Mouse (Mus musculus) left cerebral cortex, postnatal 10 days (tissue): ENCODE measurements around the gene Tmem192. TPM values are rescaled to one million over a fixed set of nuclear protein-coding genes. Genes with fewer than 3 reads are reported as not detected.
"Not testable (repeated sequence)": the region's sequence is repeated elsewhere in the genome, so short reads cannot be mapped to it uniquely, and the experiment has no call there.

ENCODE experiments used
- DNase-seq, 2 experiments: peaks; one replicate each; pipeline ENCODE4 v3.0.0; 2021 to 2022; ENCODE audit warnings: low spot score in 2 of 2, mixed read lengths in 1 of 2; ENCODE audit errors: extremely low spot score in 1 of 2
- intact Hi-C: fragments of 180-260 bp; cut with DNase I; formaldehyde crosslinking; loops from one replicate; pipeline ENCODE4 v1.15.1; 2025
- total RNA-seq, 2 experiments: library from RNA; stranded (reverse); gene quantifications; 2 replicates each; pipeline ENCODE4 v1.2.3; 2021

Tmem192 gene
- total RNA-seq, 2 experiments from 2014 or later, result 14.7 to 15.0 TPM

DNA sequence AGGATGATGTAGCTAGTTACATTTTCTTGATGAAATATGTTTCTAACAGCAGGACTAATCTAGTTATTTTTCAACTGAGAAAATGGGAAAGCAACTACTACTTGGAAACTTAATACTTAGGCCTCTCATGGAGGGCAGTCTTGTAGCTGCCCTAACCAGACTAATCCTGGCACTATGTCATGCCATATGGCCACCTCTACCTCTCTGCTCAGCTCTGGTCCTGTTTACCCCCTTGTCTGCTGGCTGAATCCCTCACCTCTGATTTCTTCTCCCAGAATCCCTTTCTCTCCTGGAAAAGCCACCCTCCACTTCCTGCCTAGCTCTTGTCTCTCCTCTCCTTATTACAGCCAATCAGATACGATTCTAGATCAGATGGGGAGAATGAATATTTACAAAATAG is 1.4 kb downstream of the Tmem192 start:
- intact Hi-C loops, result loop anchor here (10.0 kb wide), 1 partner anchor 924 kb away; no protein-coding TSS in a partner anchor
- no peak for DNase-seq

DNA sequence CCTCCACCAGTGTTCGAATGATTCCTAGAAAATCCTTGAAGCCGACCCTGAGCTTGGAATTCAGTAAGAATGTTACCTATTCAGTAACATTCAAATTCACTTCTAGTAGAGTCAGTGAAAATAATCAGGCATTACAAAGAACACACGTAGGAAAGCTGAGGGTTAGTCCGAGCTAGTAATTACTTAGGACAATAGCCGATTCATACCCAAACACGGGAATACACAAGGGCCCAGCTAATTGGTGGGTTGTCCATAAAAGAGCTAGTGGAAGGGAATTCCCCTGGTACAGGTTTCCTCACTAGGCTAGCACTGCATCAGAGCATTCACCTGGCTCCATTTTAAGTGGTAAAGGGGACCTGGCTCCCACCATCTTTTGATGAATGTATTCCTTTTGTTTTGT is 5.1 kb downstream of the Tmem192 start:
- no peak for DNase-seq
- intact Hi-C loops, result no loop called here

DNA sequence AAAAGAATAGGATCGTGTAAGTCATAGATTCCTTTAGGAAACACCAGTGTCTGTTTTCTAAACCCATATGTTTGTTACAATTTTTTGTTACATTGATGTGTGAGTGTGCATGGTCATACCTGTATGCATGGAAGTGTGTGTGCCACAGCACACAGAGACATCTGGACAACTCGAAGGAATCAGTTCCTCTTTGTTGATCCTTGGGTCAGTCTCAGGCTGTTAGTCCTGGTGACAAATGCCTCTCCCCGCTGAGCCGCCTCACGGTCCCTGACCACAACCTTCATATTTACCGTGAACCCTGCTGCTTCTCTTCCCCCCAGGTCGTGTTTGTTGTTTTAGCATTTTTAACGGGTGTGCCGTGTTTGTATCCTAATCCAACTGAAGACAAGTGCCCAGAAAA is 12.0 kb downstream of the Tmem192 start:
- DNase-seq, result no peak
- intact Hi-C loops, result no loop called here

DNA sequence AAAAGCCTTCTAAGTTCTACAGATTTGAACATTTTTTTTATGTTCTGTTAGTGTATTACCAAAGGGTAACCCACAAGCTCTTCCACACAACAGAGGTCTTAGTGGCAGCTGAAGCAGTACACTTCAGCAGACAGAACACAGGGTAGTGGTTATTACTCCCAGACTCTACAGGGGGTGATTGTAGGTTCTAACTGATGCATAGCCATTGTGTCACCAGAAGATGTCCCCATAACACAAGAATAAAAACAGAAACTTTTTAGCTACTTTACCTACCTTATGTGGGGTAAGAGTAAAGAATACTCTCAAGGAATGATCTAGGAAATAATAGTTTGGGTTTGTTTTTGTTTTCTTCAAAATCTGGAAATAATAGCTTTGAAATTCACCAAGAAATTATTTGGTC is 15.9 kb downstream of the Tmem192 start:
- no peak for DNase-seq
- intact Hi-C loops, result loop anchor here (10.0 kb wide), 2 partner anchors 152 to 1532 kb away; no protein-coding TSS in a partner anchor

DNA sequence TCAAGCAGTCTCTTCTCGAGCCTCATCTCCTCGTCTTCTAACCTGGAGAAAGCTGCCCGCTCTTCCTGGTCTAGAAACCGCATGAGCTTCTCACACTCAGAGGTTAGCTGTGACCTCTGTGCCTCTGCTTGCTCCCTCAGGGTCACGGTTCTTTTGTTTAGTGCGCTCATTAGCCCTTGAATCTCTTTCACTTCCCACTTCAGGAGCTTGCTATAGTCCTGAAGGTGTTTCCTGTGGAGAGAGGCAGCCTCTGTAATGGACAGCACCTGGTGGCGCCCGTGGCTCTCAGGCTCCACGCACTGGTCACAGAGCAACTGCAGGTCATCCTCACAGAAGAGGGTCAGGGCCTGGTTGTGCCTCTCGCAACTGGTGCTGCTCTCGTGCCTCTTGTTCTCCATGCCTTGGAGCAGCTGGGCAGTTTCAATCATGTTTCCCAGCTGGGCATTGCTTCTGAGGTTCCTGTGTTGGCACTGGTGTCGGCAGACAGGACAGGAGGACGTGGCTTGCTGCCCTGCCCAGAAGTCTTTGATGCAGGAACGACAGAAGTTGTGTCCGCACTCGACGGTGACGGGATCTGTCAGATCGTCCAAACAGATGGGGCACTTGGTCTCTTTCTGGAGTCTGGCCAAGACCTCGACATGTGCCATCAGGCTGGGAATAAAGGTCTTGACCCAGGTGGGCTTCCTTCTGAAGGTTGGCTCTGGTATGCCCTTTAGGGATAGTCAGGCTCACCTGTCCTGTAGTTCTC is 36.3 kb downstream of the Tmem192 start:
- DNase-seq, result no peak
- intact Hi-C loops, result no loop called here

DNA sequence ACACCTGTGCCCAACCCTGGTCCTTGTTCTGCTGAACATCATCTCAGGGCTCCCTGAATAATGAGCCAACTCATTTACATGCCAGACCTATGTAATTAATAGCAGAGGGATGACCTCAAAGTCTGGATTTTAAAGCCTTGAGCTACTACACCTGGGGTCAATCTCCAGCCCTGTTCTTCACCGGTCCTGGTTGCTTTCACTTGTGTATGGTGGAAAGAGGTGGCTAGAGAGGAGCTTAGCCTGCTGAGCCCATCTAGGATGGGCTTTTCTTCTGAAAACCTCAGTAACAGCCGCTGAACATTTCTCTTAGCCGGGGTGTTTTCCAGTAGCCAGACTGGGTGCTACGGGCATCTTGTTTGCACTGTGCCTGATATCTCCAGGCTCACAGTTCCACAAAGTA is 40.7 kb downstream of the Tmem192 start, which contains the start of gene Trim75:
TSS of gene Trim75 (minus strand) at position 101 of the 400 bp plus-strand sequence.
- no peak for DNase-seq

DNA sequence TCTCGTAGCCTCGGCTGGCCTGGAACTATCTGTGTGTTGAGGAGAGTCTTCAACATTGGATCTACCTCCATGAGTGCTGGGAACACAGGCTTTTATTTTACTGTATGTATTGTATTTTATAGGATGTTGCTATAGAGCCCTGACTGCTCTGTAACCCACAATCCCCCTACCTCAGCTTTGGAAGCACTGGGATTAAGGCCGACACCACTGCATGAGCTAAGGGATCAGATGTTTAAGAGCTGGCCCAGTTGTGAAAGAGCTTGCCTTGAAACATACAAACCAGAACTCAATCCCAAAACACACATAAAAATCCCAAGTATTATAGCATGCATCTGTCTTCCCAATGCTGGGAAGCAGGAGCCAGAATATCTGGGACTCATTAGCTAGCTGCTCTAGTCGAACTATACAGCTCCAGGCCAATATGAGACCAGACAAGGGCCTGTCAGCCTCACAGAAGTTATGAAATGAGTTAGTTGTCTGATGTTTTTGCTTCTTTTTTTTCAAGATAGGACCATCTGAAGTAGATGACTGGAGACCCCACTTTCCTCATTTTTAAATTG is 51.9 kb downstream of the Tmem192 start:
- intact Hi-C loops, result no loop called here

More for the DNA sequence above, 40.7 kb downstream of the Tmem192 start, which contains the start of gene Trim75:
- intact Hi-C loops, result no loop called here

DNA sequence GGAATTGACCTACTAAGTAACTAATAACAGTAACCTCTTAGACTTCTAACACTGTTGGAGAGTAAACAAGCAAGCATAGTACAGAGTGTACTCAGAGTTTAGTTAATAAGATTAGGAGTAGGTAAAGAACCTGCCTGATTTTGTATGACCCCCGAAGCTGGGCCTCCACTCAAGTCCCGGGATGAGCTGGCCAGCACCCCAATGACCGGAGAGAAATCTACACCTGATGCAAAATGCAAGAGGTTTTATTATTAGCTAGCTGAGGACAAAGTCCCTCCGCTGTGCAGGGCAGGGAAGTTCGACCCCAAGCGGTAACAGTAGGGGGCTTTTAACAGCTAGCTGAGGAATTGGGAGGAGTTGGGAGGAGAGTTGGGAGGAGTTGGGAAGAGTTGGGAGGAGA is 60.6 kb downstream of the Tmem192 start:
- DNase-seq, intact Hi-C loops: not testable (repeated sequence)

More for the DNA sequence above, 51.9 kb downstream of the Tmem192 start:
- no peak for DNase-seq

DNA sequence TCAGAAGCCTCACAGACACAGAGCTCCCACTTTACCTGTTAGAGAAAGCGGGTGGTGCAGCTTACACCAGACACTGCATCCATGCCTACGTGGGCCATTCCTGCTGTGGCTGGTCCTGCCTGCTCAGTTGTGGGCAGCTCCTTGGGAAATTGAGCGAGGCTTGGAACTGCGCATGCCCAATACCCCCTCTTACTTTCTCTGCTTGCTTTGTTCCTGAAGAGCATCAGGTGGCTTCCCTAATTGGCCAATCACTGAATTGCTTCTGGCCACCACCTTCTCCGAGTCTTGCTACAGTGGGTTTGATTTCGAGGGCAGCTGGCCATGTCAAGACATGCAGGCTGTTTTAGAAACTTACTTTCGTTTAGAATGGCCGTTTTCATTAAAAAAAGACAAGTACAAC is 71.4 kb downstream of the Tmem192 start, which contains the start of the genes Trim61 and Trim60:
TSS of gene Trim61 (minus strand) at position 101 of the 400 bp plus-strand sequence.
TSS of gene Trim60 (minus strand) at position 162 of the 400 bp plus-strand sequence.
- DNase-seq, result no peak
- intact Hi-C loops, result no loop called here

Other genes with a start within 250 kb of the Tmem192 start
- gene Msmo1, start 213.4 kb upstream of the Tmem192 start, total RNA-seq, result 100 to 1,000 TPM; 118 to 119 TPM
- 100 to 1,000 TPM; 124 to 128 TPM for gene Klhl2, start 97.2 kb upstream of the Tmem192 start, total RNA-seq
- not detected for gene Trim75, start 40.6 kb downstream of the Tmem192 start, total RNA-seq
- not detected for gene Trim61, start 71.3 kb downstream of the Tmem192 start, total RNA-seq
- gene Trim60, start 71.4 kb downstream of the Tmem192 start, total RNA-seq, result not detected
- gene Apela, start 90.2 kb downstream of the Tmem192 start, total RNA-seq, result not detected
- not detected for gene Gm10663, start 127.8 kb downstream of the Tmem192 start, total RNA-seq
- gene BC030870, start 182.4 kb downstream of the Tmem192 start, total RNA-seq, result not detected